Mouse (Mus musculus) bone marrow, adult 2 months (tissue): ENCODE data around the gene Tmem62.

Experiments used
- CTCF ChIP-seq: fragments of 200-500 bp; IDR thresholded peaks from 2 replicates; pipeline ENCODE4 v1.5.1; 2011; ENCODE audit warnings: low read length, control low read depth; ENCODE audit not compliant: control insufficient read depth, insufficient read depth
- POLR2A ChIP-seq: fragments of 200-500 bp; IDR thresholded peaks from 2 replicates; pipeline ENCODE4 v1.6.1; 2011; ENCODE audit warnings: low read depth, mild to moderate bottlenecking, control low read depth, low read length, borderline replicate concordance; ENCODE audit not compliant: control insufficient read depth

DNA sequence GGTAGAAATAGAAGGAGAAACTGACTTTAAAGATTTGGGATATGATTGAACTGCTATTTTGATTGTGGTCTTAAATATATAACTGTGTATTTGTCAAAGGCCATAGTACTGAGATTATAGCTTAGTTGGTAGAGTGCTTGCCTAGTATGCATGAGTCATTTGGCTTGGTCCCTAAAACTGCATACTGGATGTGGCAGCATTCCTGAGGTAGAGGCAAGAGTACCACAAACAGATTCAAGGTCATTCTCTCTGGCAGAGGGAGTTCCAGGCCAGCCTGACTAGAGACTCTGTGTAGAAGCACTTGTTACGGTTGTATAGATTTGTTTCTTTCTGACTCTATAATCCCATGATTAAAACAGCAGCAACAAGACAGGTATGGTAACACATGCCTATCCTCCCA, 3.0 kb downstream of the Tmem62 start:
- TF ChIP-seq POLR2A, result no peak
- no peak for TF ChIP-seq CTCF
